Mouse (Mus musculus) stomach, postnatal 0 days (tissue): ENCODE measurements at regions not wholly inside any gene's neighbourhood (a gene's known extent, or its start where the extent isn't known, plus 50 kb on each side); places are given as distances from the start of the nearest gene placed in this dataset.

ENCODE experiments used
- CTCF ChIP-seq: IDR thresholded peaks from 2 replicates; pipeline ENCODE4 v1.5.1; 2016; ENCODE audit warnings: antibody characterized with exemption, low read depth, mild to moderate bottlenecking, moderate library complexity
- EP300 ChIP-seq: optimal IDR thresholded peaks from 2 replicates; pipeline ENCODE3; 2016; ENCODE audit warnings: antibody characterized with exemption

DNA sequence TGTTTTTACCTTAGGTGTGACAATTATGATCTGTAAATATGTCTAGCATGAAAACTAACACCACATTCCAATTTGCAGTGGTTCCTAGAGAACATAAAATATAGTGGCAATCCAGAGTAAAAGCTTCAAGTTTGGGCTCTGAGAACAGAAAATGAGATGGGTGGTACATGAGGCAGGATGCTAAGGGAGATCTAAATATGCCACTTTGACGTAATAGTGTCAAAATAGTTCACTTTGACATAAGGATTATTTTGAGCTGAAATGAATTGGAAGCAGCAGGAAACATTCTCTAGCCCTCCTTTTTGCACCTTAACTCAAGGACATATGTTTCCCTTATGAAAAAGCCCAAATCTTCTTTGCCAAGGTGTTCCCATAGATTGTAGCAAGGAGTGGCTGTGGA lies 219.1 kb upstream of the Lama2 start:
- TF ChIP-seq CTCF: no peak
- TF ChIP-seq EP300: no peak
